Mouse (Mus musculus) adipocyte (in vitro differentiated cells): ENCODE measurements around the gene Olfr267.

Source experiments
- DNase-seq: peaks from one replicate; pipeline ENCODE4 v3.0.0-alpha.2; 2016; ENCODE audit warnings: low spot score

Gene Olfr267

GRCm38 (mm10) chr4:58787616-58788015 lies at the start of gene Olfr267:
Gene Olfr267 (minus strand): TSS chr4:58787716.
- DNase-seq = no peak

GRCm38 (mm10) chr4:58832908-58833307 lies 45.4 kb upstream of the Olfr267 start:
- no peak for DNase-seq

- peak; percentile 43 for DNase-seq
Measured at GRCm38 (mm10) chr4:58825921-58826320, 38.4 kb upstream of the Olfr267 start.

GRCm38 (mm10) chr4:58786659-58787058 lies 857 bp downstream of the Olfr267 start:
- no peak for DNase-seq

- no peak for DNase-seq
Measured at GRCm38 (mm10) chr4:58763417-58763816, 24.1 kb downstream of the Olfr267 start.

- peak; percentile 48 for DNase-seq
Measured at GRCm38 (mm10) chr4:58749510-58749909, 38.0 kb downstream of the Olfr267 start.

- peak; percentile 39 for DNase-seq
Measured at GRCm38 (mm10) chr4:58749101-58749500, 38.4 kb downstream of the Olfr267 start.

GRCm38 (mm10) chr4:58745583-58746222 lies 41.8 kb downstream of the Olfr267 start:
- no peak for DNase-seq

- no peak for DNase-seq
Measured at GRCm38 (mm10) chr4:58736867-58737633, 50.5 kb downstream of the Olfr267 start.
